Mouse (Mus musculus) liver, postnatal 0 days (tissue): ENCODE results near the gene Anapc16. TPM values are rescaled to one million over a fixed set of nuclear protein-coding genes. Genes with fewer than 3 reads are reported as not detected.
A peak's percentile ranks its signal among the peaks of the same experiment; 100 is the strongest.
"Not testable (repeated sequence)": the region's sequence is repeated elsewhere in the genome, so short reads cannot be mapped to it uniquely, and the experiment has no call there.

Source experiments
- ATAC-seq: fragments of 200-750 bp; cut with Nextera tagmentation; 2 replicates; pipeline ENCODE4 v1.8.0; 2017; ENCODE audit warnings: mild to moderate bottlenecking, moderate library complexity
- DNase-seq: peaks from one replicate; pipeline ENCODE4 v3.0.0-alpha.2; 2016
- H3K27ac ChIP-seq: fragments of 300-500 bp; sonication (generic); 2 replicates; pipeline ENCODE4 v1.5.1; 2014; ENCODE audit warnings: antibody characterized with exemption, moderate library complexity, mild to moderate bottlenecking, low read depth
- H3K27me3 ChIP-seq: fragments of 300-500 bp; sonication (generic); 2 replicates; pipeline ENCODE4 v1.6.1; 2014; ENCODE audit warnings: low read length, control low read depth, mixed read lengths; ENCODE audit not compliant: insufficient read depth
- H3K36me3 ChIP-seq: fragments of 300-500 bp; sonication (generic); replicated peaks from 2 replicates; pipeline ENCODE4 v1.6.1; 2014; ENCODE audit warnings: mild to moderate bottlenecking, control low read depth, low read length, moderate library complexity, mixed read lengths; ENCODE audit not compliant: insufficient read depth
- H3K4me1 ChIP-seq: fragments of 300-500 bp; sonication (generic); 2 replicates; pipeline ENCODE4 v1.6.1; 2014; ENCODE audit warnings: antibody characterized with exemption, mild to moderate bottlenecking, control low read depth; ENCODE audit not compliant: insufficient read depth
- H3K4me2 ChIP-seq: fragments of 300-500 bp; sonication (generic); 2 replicates; pipeline ENCODE4 v1.6.1; 2014; ENCODE audit warnings: low read depth, mild to moderate bottlenecking, low read length, moderate library complexity, mixed read lengths
- H3K4me3 ChIP-seq: fragments of 300-500 bp; sonication (generic); 2 replicates; pipeline ENCODE4 v1.5.1; 2014; ENCODE audit warnings: low read depth, low read length
- H3K9ac ChIP-seq: fragments of 300-500 bp; sonication (generic); replicated peaks from 2 replicates; pipeline ENCODE4 v1.6.1; 2014; ENCODE audit warnings: mild to moderate bottlenecking, moderate library complexity
- H3K9me3 ChIP-seq: fragments of 300-500 bp; sonication (generic); 2 replicates; pipeline ENCODE4 v1.6.1; 2016; ENCODE audit warnings: mild to moderate bottlenecking, control low read depth, low read length, mixed read lengths
- CTCF ChIP-seq: sonication (generic); IDR thresholded peaks from 2 replicates; pipeline ENCODE4 v1.5.1; 2016; ENCODE audit warnings: antibody characterized with exemption, low read depth
- EP300 ChIP-seq: IDR thresholded peaks from 2 replicates; pipeline ENCODE4 v1.6.1; 2016; ENCODE audit warnings: antibody characterized with exemption, low read depth, mild to moderate bottlenecking
- WGBS: fragments of 180-500 bp; shearing (Covaris S2); extraction: QIAGEN DNeasy Blood & Tissue Kit; methylation state at CpG from one replicate; pipeline ENCODE4 v1.1.7; 2014; ENCODE audit not compliant: insufficient replicate concordance; 5-methylcytosine and 5-hydroxymethylcytosine counted together
- polyA plus RNA-seq: library from polyadenylated mRNA; unstranded; fragments of >200 nt; fragmentation: Nextera tagmentation; extraction: Ambion mirVana; gene quantifications from 2 replicates; pipeline ENCODE4 v1.2.1, GENCODE M21; 2015

Anapc16 gene
- polyA plus RNA-seq, 1 experiment from 2014 or later = 37.7 TPM

- Histone ChIP-seq H3K9me3 (no peaks in the 10 kb centered on the region), H3K27me3 (no peaks in the 10 kb centered on the region), H3K4me1 (peaks cover 5% of the 10 kb centered on the region; the same call in 1 of the 2 replicates), H3K27ac (no peak overlapping the region), H3K4me3 (no peak overlapping the region), H3K9ac (no peak overlapping the region), H3K4me2 (no peak overlapping the region), H3K36me3 (peaks cover 22% of the 10 kb centered on the region)
- TF ChIP-seq CTCF (peak; percentile 80), EP300 (no peak)
- DNase-seq = peak; percentile 47
- 12% methylated on average over 7 of the region's 7 CpGs for WGBS
- ATAC-seq = no peak
These were observed 5.3 kb downstream of the Anapc16 start for GRCm38 (mm10) chr10:59997591-59997990.

GRCm38 (mm10) chr10:59995889-59996288 is 7.0 kb downstream of the Anapc16 start:
- no peak overlapping the region for H3K4me2 ChIP-seq
- H3K4me3 ChIP-seq = no peak overlapping the region
- peaks cover 28% of the 10 kb centered on the region for H3K36me3 ChIP-seq
- DNase-seq (no peak), ATAC-seq (no peak)
- H3K9me3 ChIP-seq = no peaks in the 10 kb centered on the region
- TF ChIP-seq CTCF (no peak), EP300 (no peak)
- no peak overlapping the region for H3K9ac ChIP-seq
- no peaks in the 10 kb centered on the region for H3K4me1 ChIP-seq
- no peaks in the 10 kb centered on the region for H3K27me3 ChIP-seq
- H3K27ac ChIP-seq = no peak overlapping the region
- WGBS = 91% methylated on average over 6 of the region's 6 CpGs

GRCm38 (mm10) chr10:59993813-59994212 is 9.1 kb downstream of the Anapc16 start:
- H3K36me3 ChIP-seq = peaks cover 47% of the 10 kb centered on the region
- not testable (repeated sequence) for H3K9me3 ChIP-seq, H3K27me3 ChIP-seq, H3K4me2 ChIP-seq, H3K4me1 ChIP-seq, H3K27ac ChIP-seq, DNase-seq, H3K9ac ChIP-seq, H3K4me3 ChIP-seq, ATAC-seq
- 87% methylated on average over 2 of the region's 3 CpGs for WGBS
- 0 out of 2 replicates have a peak, but pooled peaks have one; percentile 3 for TF ChIP-seq CTCF

GRCm38 (mm10) chr10:59992024-59992423 is 10.9 kb downstream of the Anapc16 start:
- H3K4me1 ChIP-seq = no peaks in the 10 kb centered on the region
- no peak overlapping the region for H3K9ac ChIP-seq
- H3K36me3 ChIP-seq = peaks cover 63% of the 10 kb centered on the region
- no peak overlapping the region for H3K4me2 ChIP-seq
- H3K27ac ChIP-seq = no peak overlapping the region
- 75% methylated on average over 8 of the region's 8 CpGs for WGBS
- H3K9me3 ChIP-seq = no peaks in the 10 kb centered on the region
- H3K27me3 ChIP-seq = no peaks in the 10 kb centered on the region
- no peak overlapping the region for H3K4me3 ChIP-seq
- TF ChIP-seq CTCF (no peak), EP300 (no peak)
- no peak for ATAC-seq
- DNase-seq = no peak

- no peaks in the 10 kb centered on the region for H3K4me1 ChIP-seq
- H3K9ac ChIP-seq = no peak overlapping the region
- 88% methylated on average over 9 of the region's 9 CpGs for WGBS
- H3K36me3 ChIP-seq = peaks cover 67% of the 10 kb centered on the region
- ATAC-seq (no peak), DNase-seq (no peak)
- H3K27ac ChIP-seq = no peak overlapping the region
- no peak overlapping the region for H3K4me2 ChIP-seq
- H3K9me3 ChIP-seq = no peaks in the 10 kb centered on the region
- H3K27me3 ChIP-seq = no peaks in the 10 kb centered on the region
- H3K4me3 ChIP-seq = no peak overlapping the region
- TF ChIP-seq EP300 = no peak
- no peak for TF ChIP-seq CTCF
These were observed 11.6 kb downstream of the Anapc16 start for GRCm38 (mm10) chr10:59991262-59991880.

- H3K36me3 ChIP-seq = peaks cover 66% of the 10 kb centered on the region
- DNase-seq (no peak), ATAC-seq (no peak)
- no peaks in the 10 kb centered on the region for H3K9me3 ChIP-seq
- 89% methylated on average over 9 of the region's 9 CpGs for WGBS
- TF ChIP-seq EP300 = no peak
- TF ChIP-seq CTCF = no peak
- H3K4me2 ChIP-seq = no peak overlapping the region
- H3K4me1 ChIP-seq = no peaks in the 10 kb centered on the region
- no peak overlapping the region for H3K9ac ChIP-seq
- no peak overlapping the region for H3K27ac ChIP-seq
- no peaks in the 10 kb centered on the region for H3K27me3 ChIP-seq
- H3K4me3 ChIP-seq = no peak overlapping the region
These were observed 12.5 kb downstream of the Anapc16 start for GRCm38 (mm10) chr10:59990393-59990792.

GRCm38 (mm10) chr10:59988036-59988435 is 14.9 kb downstream of the Anapc16 start:
- no peaks in the 10 kb centered on the region for H3K4me1 ChIP-seq
- H3K9me3 ChIP-seq = no peaks in the 10 kb centered on the region
- ATAC-seq (no peak), DNase-seq (no peak)
- 83% methylated on average over 4 of the region's 4 CpGs for WGBS
- no peak overlapping the region for H3K9ac ChIP-seq
- no peaks in the 10 kb centered on the region for H3K27me3 ChIP-seq
- H3K4me3 ChIP-seq = no peak overlapping the region
- H3K36me3 ChIP-seq = peaks cover 58% of the 10 kb centered on the region
- H3K27ac ChIP-seq = no peak overlapping the region
- no peak for TF ChIP-seq CTCF
- TF ChIP-seq EP300 = no peak
- H3K4me2 ChIP-seq = no peak overlapping the region
